In the genomic region with DNA sequence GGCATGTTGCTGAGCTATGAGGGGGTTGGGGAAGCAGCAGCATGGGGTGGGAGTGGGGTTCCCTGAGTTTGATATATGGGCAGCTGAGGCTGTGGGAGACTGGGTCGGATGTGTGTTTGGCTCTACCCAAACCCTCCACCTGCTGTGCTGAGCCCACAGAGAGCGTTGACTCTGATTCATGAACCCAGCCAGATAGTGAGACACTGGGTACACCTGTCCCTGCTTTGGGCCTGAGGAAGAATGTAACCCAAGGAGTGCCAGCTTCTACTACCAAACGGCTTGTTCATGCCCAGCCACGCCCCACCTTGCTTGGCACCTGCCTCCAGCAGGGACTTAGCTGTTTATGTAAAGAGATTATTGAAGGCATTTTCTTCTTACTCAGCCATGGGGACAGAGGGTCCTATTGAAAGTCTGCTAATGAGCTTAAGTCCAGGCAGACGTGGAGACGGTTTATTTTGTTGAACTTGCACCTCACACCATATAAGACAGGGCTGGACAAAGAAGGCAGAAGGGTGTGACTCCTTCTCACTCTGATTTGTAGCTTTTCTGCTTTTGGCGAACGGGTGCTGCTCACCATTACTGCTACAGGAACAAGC, we compare ENCODE assay signal across 16 mouse cellular contexts.
"Had no signal": no experiment of that assay in that cellular context is flagged by ENCODE, and none has a peak within 500 bp of the region (broad histone marks: within the 10 kb centered on the region; RNA-seq: fewer than 3 reads in every experiment).

No protein-coding gene starts in this region.

- H3K4me3 ChIP-seq: midbrain, embryonic 10.5 days; midbrain, embryonic 12.5 days; neural tube, embryonic 12.5 days had no signal

- ATAC-seq: midbrain, embryonic 16.5 days had no signal

- H3K9me3 ChIP-seq: midbrain, embryonic 10.5 days; midbrain, embryonic 12.5 days; neural tube, embryonic 12.5 days had no signal

- H3K9ac ChIP-seq: lung, embryonic 14.5 days; midbrain, embryonic 12.5 days; neural tube, embryonic 12.5 days had no signal

- H3K27me3 ChIP-seq: midbrain, embryonic 12.5 days; neural tube, embryonic 12.5 days had no signal

- H3K27ac ChIP-seq: midbrain, embryonic 10.5 days; midbrain, embryonic 12.5 days; neural tube, embryonic 12.5 days had no signal

- DNase-seq: lung, adult 18-20 months; lung, embryonic 14.5 days; lung, postnatal 10 days; lung, postnatal 4 days; midbrain, embryonic 14.5 days; right cerebral cortex, adult 18-20 months; right cerebral cortex, postnatal 25 days; right cerebral cortex, postnatal 4 days; spleen, adult 18-20 months; thymus, adult 18-20 months; thymus, postnatal 14 days; thymus, postnatal 36 days had no signal

- H3K4me2 ChIP-seq: lung, embryonic 14.5 days; midbrain, embryonic 12.5 days; neural tube, embryonic 12.5 days had no signal
